8 mouse cellular contexts compared by ENCODE assay signal in genomic region chr2:127656086-127656720, GRCm38 (mm10). TPM values are rescaled to one million over a fixed set of nuclear protein-coding genes. Genes with fewer than 3 reads are reported as not detected.
DNase-seq lines count a peak whose midpoint lies in the region; ATAC-seq and TF ChIP-seq lines count a peak whose summit lies in the region.

TSS of gene Mal (minus strand) at chr2:127656695.

- H3K4me3 ChIP-seq in ES-E14 (ENCODE audit: insufficient read depth in 1 of 2, low read depth in 1 of 2, low read length in 2 of 2, poor library complexity in 1 of 2, severe bottlenecking in 1 of 2), result peak within 1 kb of the TSS; percentile 65 to 71
- peak within 1 kb of the TSS; percentile 44 for H3K4me3 ChIP-seq in hindbrain, embryonic 16.5 days (ENCODE audit: low read length)

- no peak for DNase-seq in ES-E14 (ENCODE audit: low read depth, low spot score)
- DNase-seq in cerebellum, adult 18-20 months, result peak; percentile 24 to 39
- peak; percentile 9 for DNase-seq in gastrocnemius, adult 18-20 months (ENCODE audit: low spot score)
- DNase-seq in left cerebral cortex, adult 11 months (ENCODE audit: low spot score), result peak; percentile 23
- DNase-seq in lung, postnatal 10 days, result peak; percentile 71
- peak; percentile 7 to 24 for DNase-seq in right cerebral cortex, postnatal 36 days (ENCODE audit: low spot score in 2 of 2)
- DNase-seq in natural killer cell, adult 2 months (ENCODE audit: low spot score in 2 of 2), result no peak

- H3K9me3 ChIP-seq in ES-E14 (ENCODE audit: control insufficient read depth, insufficient read depth, low read depth, low read length), result no peaks in the 10 kb centered on the region
- H3K9me3 ChIP-seq in hindbrain, embryonic 16.5 days (ENCODE audit: control insufficient read depth, low read length), result no peaks in the 10 kb centered on the region

- in situ Hi-C loops in ES-E14 (cut with MboI; ENCODE audit: low sequenced_read_pairs in 2 of 2, unreplicated experiment in 2 of 2), result no loop called here

- H3K4me1 ChIP-seq in ES-E14 (ENCODE audit: control insufficient read depth in 2 of 2, insufficient read depth in 2 of 2, low read length in 2 of 2, poor library complexity in 1 of 2), result no peaks in the 10 kb centered on the region; a peak in 1 of 4 replicates
- H3K4me1 ChIP-seq in hindbrain, embryonic 16.5 days (ENCODE audit: control insufficient read depth, insufficient read depth, low read depth, low read length), result peaks cover 9% of the 10 kb centered on the region; the same call in 1 of the 2 replicates

- WGBS in hindbrain, embryonic 16.5 days, result under 1% methylated on average over 39 of the region's 43 CpGs

- peaks cover 27% of the 10 kb centered on the region for H3K27me3 ChIP-seq in hindbrain, embryonic 16.5 days (replicated peaks; ENCODE audit: control insufficient read depth, insufficient read depth, low read length)

- no peaks in the 10 kb centered on the region for H3K36me3 ChIP-seq in ES-E14 (ENCODE audit: control insufficient read depth, insufficient read depth, low read length, poor library complexity, severe bottlenecking)
- H3K36me3 ChIP-seq in hindbrain, embryonic 16.5 days (ENCODE audit: control insufficient read depth, insufficient read depth, low read length), result no peaks in the 10 kb centered on the region

- peak; percentile 52; the same call in 1 of the 2 replicates for ATAC-seq in hindbrain, embryonic 16.5 days

- no peak within 1 kb of the TSS for H3K27ac ChIP-seq in ES-E14 (ENCODE audit: insufficient read depth, low read depth, low read length, poor library complexity, severe bottlenecking)
- H3K27ac ChIP-seq in hindbrain, embryonic 16.5 days (ENCODE audit: low read depth, low read length), result no peak within 1 kb of the TSS

- H3K9ac ChIP-seq in ES-E14 (ENCODE audit: insufficient read depth, low read depth, low read length, poor library complexity, severe bottlenecking), result peak within 1 kb of the TSS; percentile 49; the same call in 1 of the 2 replicates
- H3K9ac ChIP-seq in hindbrain, embryonic 16.5 days (ENCODE audit: low read depth, low read length), result peak within 1 kb of the TSS; percentile 36

- H3K4me2 ChIP-seq in hindbrain, embryonic 16.5 days (ENCODE audit: low read length), result peak within 1 kb of the TSS; percentile 77

TF ChIP-seq in ES-E14, 5 proteins besides CTCF, POLR2A, EP300 and RAD21:
- TF ChIP-seq MAFK (IDR thresholded peaks at IDR 0.05; ENCODE audit: insufficient read depth, low read depth, low read length) (no peak), ZC3H11A (IDR thresholded peaks at IDR 0.05; ENCODE audit: borderline replicate concordance, low read depth, low read length) (no peak), ZNF384 (IDR thresholded peaks at IDR 0.05; ENCODE audit: low read depth, low read length) (no peak), HCFC1 (IDR thresholded peaks at IDR 0.05; ENCODE audit: borderline replicate concordance, insufficient read depth, low read length) (no peak), CHD2 (IDR thresholded peaks at IDR 0.05; ENCODE audit: low read depth, low read length) (no peak)

RNA-seq across cellular contexts. Expression of gene Mal, which starts in this region (rescaled TPM):
- total RNA-seq in ES-E14 (2012; rRNA removed), result 0.48 and 0.67 TPM in 2 replicates
- 1 to 10 TPM; 1.6 to 1.9 TPM for total RNA-seq in gastrocnemius, adult 18-20 months (2021)
- polyA plus RNA-seq in hindbrain, embryonic 16.5 days (2015; fragmentation: Nextera tagmentation; extraction: Ambion mirVana), result 3.7 and 3.8 TPM in 2 replicates

Comparison
In these comparisons a context has a peak if more than half of its experiments do, and no peak if none do; other contexts are left out.
1. DNase-seq: peak in cerebellum, adult 18-20 months (2 of 2), gastrocnemius, adult 18-20 months (single experiment), left cerebral cortex, adult 11 months (single experiment), lung, postnatal 10 days (single experiment) and right cerebral cortex, postnatal 36 days (2 of 2); none in ES-E14 (single experiment) and natural killer cell, adult 2 months (0 of 2).